Mouse (Mus musculus): ENCODE results near the gene Nufip1. TPM values are rescaled to one million over a fixed set of nuclear protein-coding genes. Genes with fewer than 3 reads are reported as not detected.
A peak's percentile ranks its signal among the peaks of the same experiment; 100 is the strongest.

Gene Nufip1
- total RNA-seq (2021) = 1 to 10 TPM; 7.2 to 7.6 TPM
- long read RNA-seq, experiment 1, transcript Nufip1-201 (10 exons, 3,974 nt) = major isoform, 42 of 42 reads
- long read RNA-seq, experiment 1, partial matches to known transcripts = 0 of 42 reads
- long read RNA-seq, experiment 1, other reads (novel, unspliced or antisense) = 0 of 42 reads
- long read RNA-seq, experiment 2, transcript Nufip1-201 (10 exons, 3,974 nt) = major isoform, 8 of 11 reads
- long read RNA-seq, experiment 2, partial matches to known transcripts = 1 of 11 reads
- long read RNA-seq, experiment 2, other reads (novel, unspliced or antisense) = 2 of 11 reads

GRCm38 (mm10) chr14:76110396-76111221, at the start of gene Nufip1, which contains the start of gene Gpalpp1:
Gene Nufip1, plus strand, starts transcription at chr14:76110891.
Gene Gpalpp1, minus strand, starts transcription at chr14:76110760.
- peak; percentile 91 for DNase-seq

DNA sequence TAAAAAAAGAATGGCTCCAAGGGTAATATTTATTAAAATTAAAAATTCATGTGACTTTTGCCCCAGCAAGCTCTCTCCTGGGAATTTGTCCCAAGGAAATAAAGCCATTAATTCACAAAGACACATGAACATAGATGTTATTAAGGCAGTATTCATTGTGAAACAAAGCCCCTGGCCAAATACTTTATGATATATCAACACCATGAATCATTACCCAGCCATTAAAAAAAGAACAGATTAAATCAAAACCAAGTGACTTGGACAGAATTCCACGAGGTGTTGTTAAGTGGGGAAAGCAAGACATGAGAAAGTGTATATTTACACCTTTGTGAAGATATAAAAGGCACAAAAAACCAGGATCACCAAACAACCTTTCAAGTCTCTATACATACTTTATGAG, 43.5 kb upstream of the Nufip1 start:
- no peak for DNase-seq

- no peak for DNase-seq
These were observed 42.4 kb upstream of the Nufip1 start for GRCm38 (mm10) chr14:76068296-76068695.

DNA sequence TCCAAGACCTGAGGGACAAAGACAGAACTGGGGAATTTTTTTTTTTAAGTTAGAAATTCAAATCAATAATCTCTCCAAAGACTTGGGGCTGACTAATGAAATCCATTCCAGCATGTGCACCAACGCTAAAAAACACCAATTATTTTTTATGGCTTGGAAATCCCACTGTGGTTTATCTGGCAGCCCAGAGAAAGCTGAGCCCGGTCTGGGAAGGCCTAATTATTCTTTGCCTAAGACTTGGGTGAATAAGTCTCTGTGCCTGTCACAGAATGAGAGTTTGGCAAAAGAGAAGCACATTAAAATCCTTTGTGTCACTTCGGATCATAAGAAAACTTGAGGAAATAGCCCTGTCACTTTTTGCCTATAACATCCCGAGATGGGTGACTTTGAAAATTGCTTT, 41.4 kb upstream of the Nufip1 start:
- no peak for DNase-seq

- DNase-seq = peak; percentile 38
These were observed 38.1 kb upstream of the Nufip1 start for GRCm38 (mm10) chr14:76072626-76073025.

- DNase-seq = peak; percentile 19
These were observed 36.5 kb upstream of the Nufip1 start for GRCm38 (mm10) chr14:76074206-76074605.

GRCm38 (mm10) chr14:76075721-76076120, 35.0 kb upstream of the Nufip1 start:
- DNase-seq = no peak

DNA sequence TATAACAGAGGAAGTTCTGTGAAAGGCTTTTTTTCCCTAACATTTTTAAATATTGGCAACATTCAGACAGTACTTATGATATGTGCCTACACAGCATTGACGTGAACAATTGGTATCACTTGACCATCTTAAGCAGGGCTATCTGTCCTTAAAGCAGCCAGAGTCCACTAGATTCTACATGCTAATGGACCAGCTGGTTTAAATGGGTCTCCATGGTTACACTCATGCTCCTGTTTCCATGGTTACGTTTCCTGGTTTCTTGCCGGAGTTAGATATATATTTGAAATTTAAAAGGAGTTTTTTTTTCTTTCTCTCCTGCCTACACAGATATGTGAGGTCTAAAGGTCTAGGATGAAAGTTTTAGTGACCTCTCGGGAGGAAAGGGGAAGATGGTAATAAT, 34.1 kb upstream of the Nufip1 start:
- DNase-seq = no peak

- peak; percentile 63 for DNase-seq
These were observed 33.6 kb upstream of the Nufip1 start for GRCm38 (mm10) chr14:76077088-76077491.

DNA sequence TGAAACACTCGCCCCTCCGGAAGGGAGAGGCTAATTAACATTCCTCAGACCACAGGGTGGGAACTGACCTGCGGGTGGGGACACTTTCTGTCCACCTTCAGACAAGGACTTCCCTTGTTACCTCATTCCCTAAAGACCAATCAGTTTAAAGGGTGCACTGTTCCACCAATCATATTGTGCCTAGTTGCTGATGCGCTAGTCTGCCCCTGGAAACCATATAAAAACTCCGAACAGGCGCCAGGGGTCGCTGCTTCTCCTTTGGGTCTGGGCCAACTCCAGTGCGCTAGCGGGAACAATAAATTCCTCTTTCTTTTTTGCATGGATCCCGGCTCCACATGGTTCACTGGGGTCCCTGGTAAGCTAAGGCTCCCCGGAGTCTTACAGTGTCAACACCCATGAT, 29.2 kb upstream of the Nufip1 start:
- peak; percentile 39 for DNase-seq

- no peak for DNase-seq
These were observed 28.5 kb upstream of the Nufip1 start for GRCm38 (mm10) chr14:76082086-76082636.

DNA sequence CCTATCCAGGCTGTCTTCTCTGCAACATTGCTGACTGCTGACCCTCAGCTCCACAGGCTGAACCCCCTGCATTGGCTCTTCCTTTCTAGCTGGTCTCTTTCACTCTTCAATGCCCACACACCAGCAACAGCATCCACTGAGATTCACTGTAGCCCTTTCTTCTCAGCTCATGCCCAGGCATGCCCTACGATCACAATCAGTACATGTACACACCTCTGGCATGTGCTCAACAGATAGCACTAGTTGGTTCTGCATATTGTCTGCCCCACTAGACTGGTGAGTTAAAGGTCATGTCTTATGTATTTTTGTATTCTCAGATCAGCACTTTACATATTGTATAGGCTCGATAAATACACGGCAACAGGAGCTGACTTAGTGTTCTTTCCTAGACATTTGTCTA, 26.5 kb upstream of the Nufip1 start:
- DNase-seq = no peak

DNA sequence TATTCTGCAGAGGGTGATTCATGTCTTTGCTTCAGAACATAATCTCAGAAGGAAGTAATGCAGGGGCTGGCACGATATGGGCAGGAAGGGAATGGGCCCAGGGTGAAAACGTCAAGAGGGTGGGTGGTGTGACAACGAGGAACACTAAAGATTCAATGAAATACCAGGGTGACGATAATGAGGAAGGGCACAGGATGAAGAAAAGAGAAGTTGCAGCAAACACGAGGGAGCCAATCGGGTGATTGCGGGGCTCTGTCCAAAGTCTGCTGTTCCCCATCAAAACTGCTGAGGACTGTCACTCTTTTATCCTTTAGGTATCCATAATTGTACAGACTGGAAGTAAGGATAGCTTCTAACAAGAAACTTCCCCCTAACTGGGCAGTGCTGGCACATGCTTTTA, 13.4 kb upstream of the Nufip1 start:
- DNase-seq = no peak

GRCm38 (mm10) chr14:76097815-76098214, 12.9 kb upstream of the Nufip1 start:
- DNase-seq = no peak

DNA sequence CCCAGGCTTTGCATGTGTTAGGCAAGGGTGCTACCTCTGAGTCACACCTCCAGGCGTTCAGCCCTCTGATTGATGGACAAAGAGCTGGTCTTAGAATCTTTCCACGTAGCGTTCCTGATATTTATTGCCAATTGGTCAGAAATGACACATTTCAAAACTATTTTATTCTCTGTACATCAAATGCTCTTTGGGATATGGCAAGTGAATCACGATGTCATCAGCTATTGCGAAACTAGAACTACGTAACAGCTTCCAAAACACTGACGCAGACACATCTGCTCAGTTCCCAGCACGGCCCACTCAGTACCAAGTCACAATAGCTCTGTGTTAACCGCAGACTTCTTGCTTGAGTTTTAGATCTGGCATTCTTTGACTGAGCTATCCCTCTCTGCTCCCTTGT, 11.1 kb upstream of the Nufip1 start:
- no peak for DNase-seq

GRCm38 (mm10) chr14:76115744-76116143, 5.1 kb downstream of the Nufip1 start:
- no peak for DNase-seq

- no peak for DNase-seq
These were observed 8.3 kb downstream of the Nufip1 start for GRCm38 (mm10) chr14:76118963-76119362.

GRCm38 (mm10) chr14:76120472-76120871, 9.8 kb downstream of the Nufip1 start:
- no peak for DNase-seq

DNA sequence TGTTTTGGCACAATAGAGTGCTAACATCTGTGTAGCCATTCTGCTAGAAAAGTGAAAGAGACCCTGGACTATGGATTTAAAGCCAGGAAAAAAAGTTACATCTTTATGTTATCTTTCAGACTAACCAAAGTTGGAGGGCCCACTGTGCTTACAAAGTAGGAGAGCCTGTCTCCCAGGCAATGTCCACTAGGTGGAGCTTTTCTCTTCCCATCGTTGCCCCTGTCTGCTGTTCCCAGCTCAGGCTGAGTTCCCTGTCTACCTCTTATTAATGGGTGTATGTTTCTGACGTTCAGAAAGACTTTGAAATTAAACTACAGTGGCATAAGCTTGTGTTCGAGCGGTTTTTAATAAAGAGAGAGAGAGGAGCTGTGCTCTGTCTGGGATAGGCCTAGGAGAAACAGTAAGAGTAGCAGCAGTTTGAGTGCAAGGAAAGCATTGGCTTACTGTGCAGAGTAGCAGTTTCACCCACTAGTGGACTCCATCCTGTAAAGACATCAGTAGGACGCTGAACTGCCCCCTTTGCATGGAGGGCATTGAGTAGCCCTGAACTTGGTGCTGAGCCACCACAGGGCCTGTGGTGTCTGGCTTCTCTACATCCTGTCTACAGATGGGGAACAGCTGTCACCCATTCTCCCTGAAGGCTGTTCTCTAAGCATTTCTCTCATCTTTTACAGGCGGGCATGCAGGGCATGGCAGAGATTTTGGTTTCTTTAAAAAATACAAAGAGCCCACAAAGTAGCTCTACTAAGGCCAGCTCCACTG, 11.4 kb downstream of the Nufip1 start:
- peak; percentile 63 for DNase-seq

- no peak for DNase-seq
These were observed 12.0 kb downstream of the Nufip1 start for GRCm38 (mm10) chr14:76122663-76123058.

- DNase-seq = no peak
These were observed 16.6 kb downstream of the Nufip1 start for GRCm38 (mm10) chr14:76127311-76127710.

- DNase-seq = no peak
These were observed 17.5 kb downstream of the Nufip1 start for GRCm38 (mm10) chr14:76128174-76128573.

- DNase-seq = no peak
These were observed 24.3 kb downstream of the Nufip1 start for GRCm38 (mm10) chr14:76134975-76135374.
